Mouse (Mus musculus) brain, embryonic 14.5 days (tissue): ENCODE data around the gene Tm4sf5.

Experiments
- CTCF ChIP-seq: fragments of 200-500 bp; IDR thresholded peaks from 2 replicates; pipeline ENCODE4 v1.5.1; 2012; ENCODE audit warnings: inconsistent platforms, mild to moderate bottlenecking, moderate library complexity, borderline replicate concordance; ENCODE audit not compliant: insufficient read depth, insufficient read length; ENCODE audit errors: extremely low read depth
- POLR2A ChIP-seq: fragments of 200-500 bp; IDR thresholded peaks from 2 replicates; pipeline ENCODE4 v1.6.1; 2012; ENCODE audit warnings: mild to moderate bottlenecking, inconsistent platforms, borderline replicate concordance; ENCODE audit not compliant: poor library complexity, insufficient read depth, insufficient read length, severe bottlenecking; ENCODE audit errors: extremely low read depth

- TF ChIP-seq CTCF (no peak), POLR2A (no peak)
Measured at GRCm38 (mm10) chr11:70489138-70489537, 15.9 kb upstream of the Tm4sf5 start.
